Mouse (Mus musculus) stomach, postnatal 0 days (tissue): Measurements from ENCODE around the gene Cd300c. TPM values are rescaled to one million over a fixed set of nuclear protein-coding genes. Genes with fewer than 3 reads are reported as not detected.

Experiments used
- ATAC-seq: fragments of 200-750 bp; cut with Nextera tagmentation; 2 replicates; pipeline ENCODE4 v1.8.0; 2017; ENCODE audit not compliant: low FRiP score, low TSS enrichment
- DNase-seq: peaks from one replicate; pipeline ENCODE4 v3.0.0-alpha.2; 2016; ENCODE audit warnings: low spot score
- H3K27ac ChIP-seq: fragments of 300-500 bp; sonication (generic); replicated peaks from 2 replicates; pipeline ENCODE4 v1.5.1; 2014; ENCODE audit warnings: mild to moderate bottlenecking, control low read depth
- H3K27me3 ChIP-seq: fragments of 300-500 bp; sonication (generic); 2 replicates; pipeline ENCODE4 v1.6.1; 2014; ENCODE audit warnings: low read length; ENCODE audit not compliant: control insufficient read depth, insufficient read depth
- H3K36me3 ChIP-seq: fragments of 300-500 bp; sonication (generic); 2 replicates; pipeline ENCODE4 v1.6.1; 2014; ENCODE audit warnings: low read length, mixed read lengths; ENCODE audit not compliant: control insufficient read depth, insufficient read depth
- H3K4me1 ChIP-seq: fragments of 300-500 bp; sonication (generic); replicated peaks from 2 replicates; pipeline ENCODE4 v1.6.1; 2014; ENCODE audit warnings: antibody characterized with exemption; ENCODE audit not compliant: control insufficient read depth, insufficient read depth
- H3K4me2 ChIP-seq: fragments of 300-500 bp; sonication (generic); replicated peaks from 2 replicates; pipeline ENCODE4 v1.6.1; 2014; ENCODE audit warnings: low read depth, mild to moderate bottlenecking, control low read depth, moderate library complexity
- H3K4me3 ChIP-seq: fragments of 300-500 bp; sonication (generic); 2 replicates; pipeline ENCODE4 v1.5.1; 2014; ENCODE audit warnings: low read depth, low read length, control low read depth
- H3K9ac ChIP-seq: fragments of 300-500 bp; sonication (generic); 2 replicates; pipeline ENCODE4 v1.6.1; 2014; ENCODE audit warnings: mild to moderate bottlenecking, low read length, control low read depth, mixed read lengths
- H3K9me3 ChIP-seq: fragments of 300-500 bp; sonication (generic); 2 replicates; pipeline ENCODE4 v1.6.1; 2016; ENCODE audit warnings: low read length; ENCODE audit not compliant: control insufficient read depth
- CTCF ChIP-seq: IDR thresholded peaks from 2 replicates; pipeline ENCODE4 v1.5.1; 2016; ENCODE audit warnings: antibody characterized with exemption, low read depth, mild to moderate bottlenecking, moderate library complexity
- EP300 ChIP-seq: optimal IDR thresholded peaks from 2 replicates; pipeline ENCODE3; 2016; ENCODE audit warnings: antibody characterized with exemption
- WGBS: fragments of 180-500 bp; shearing (Covaris S2); extraction: QIAGEN DNeasy Blood & Tissue Kit; methylation state at CpG from one replicate; pipeline ENCODE4 v1.1.7; 2014; 5-methylcytosine and 5-hydroxymethylcytosine counted together
- polyA plus RNA-seq: library from polyadenylated mRNA; unstranded; fragments of >200 nt; fragmentation: Nextera tagmentation; extraction: Ambion mirVana; gene quantifications from 2 replicates; pipeline ENCODE4 v1.2.1, GENCODE M21; 2015

The Cd300c gene
- polyA plus RNA-seq, 1 experiment from 2014 or later, result not detected

DNA sequence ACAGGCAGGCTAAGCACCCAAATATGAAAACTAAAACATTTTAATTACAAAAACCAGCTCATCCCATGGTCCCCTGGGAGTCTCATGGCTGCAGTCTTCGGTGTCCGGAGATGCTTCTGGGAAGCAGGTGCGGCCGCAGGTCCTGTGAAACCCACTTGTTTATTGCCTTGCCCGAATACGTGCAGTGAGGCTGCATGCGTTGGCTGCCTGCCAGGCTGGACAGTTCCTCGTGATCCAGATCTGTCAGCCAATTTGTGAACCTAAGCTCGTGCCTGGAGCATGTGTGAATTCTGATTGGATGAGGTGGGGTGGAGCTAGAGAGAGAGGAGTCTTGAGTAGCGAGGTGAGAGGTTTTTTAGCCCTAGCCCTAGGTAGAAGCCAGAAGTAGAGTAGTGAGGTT is 3.8 kb upstream of the Cd300c start:
- WGBS, result 71% methylated on average over 10 of the region's 10 CpGs

DNA sequence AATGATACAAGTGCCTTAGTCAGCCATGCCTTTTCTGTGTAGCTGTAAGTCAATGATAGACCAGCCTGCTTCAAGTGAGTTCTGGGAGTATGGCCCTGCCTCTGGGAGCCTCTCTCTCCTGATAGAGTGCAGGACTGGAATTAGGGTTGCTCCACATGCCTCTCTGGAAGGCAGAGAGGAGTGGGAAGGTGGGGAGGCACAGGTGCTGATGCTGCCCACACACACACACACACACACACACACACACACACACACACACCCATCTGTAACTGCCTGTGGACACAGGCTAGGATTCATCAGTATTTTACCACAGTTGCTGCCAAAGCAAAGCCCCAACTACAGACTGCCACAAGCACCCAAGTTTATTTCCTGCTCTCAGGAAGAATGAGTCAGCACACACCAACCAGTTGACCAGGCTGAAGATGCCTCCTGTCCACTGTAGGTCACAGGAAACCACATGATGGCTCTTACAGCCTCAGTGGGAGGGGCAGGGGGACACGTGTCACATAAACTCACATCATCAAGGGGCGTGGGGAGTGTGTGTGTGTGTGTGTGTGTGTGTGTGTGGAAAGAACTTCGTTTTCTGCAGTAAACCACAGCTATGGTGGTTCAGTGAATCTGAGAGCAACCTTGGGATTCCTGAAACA is 3.7 kb downstream of the Cd300c start:
- WGBS, result 41% methylated on average over 3 of the region's 3 CpGs
- DNase-seq, result peak; percentile 6
- Histone ChIP-seq H3K27ac (no peak overlapping the region), H3K36me3 (no peaks in the 10 kb centered on the region), H3K9me3 (no peaks in the 10 kb centered on the region), H3K4me1 (no peaks in the 10 kb centered on the region), H3K4me3 (no peak overlapping the region), H3K27me3 (no peaks in the 10 kb centered on the region), H3K4me2 (no peak overlapping the region), H3K9ac (no peak overlapping the region)
- no peak for TF ChIP-seq CTCF
- TF ChIP-seq EP300, result no peak
- ATAC-seq, result no peak

More for the DNA sequence above, 3.8 kb upstream of the Cd300c start:
- no peak overlapping the region for H3K27ac ChIP-seq
- DNase-seq (no peak), ATAC-seq (no peak)
- no peaks in the 10 kb centered on the region for H3K9me3 ChIP-seq
- no peak overlapping the region for H3K4me3 ChIP-seq
- no peaks in the 10 kb centered on the region for H3K4me1 ChIP-seq
- H3K36me3 ChIP-seq, result no peaks in the 10 kb centered on the region
- no peaks in the 10 kb centered on the region for H3K27me3 ChIP-seq
- no peak overlapping the region for H3K4me2 ChIP-seq
- TF ChIP-seq EP300 (no peak), CTCF (no peak)
- H3K9ac ChIP-seq, result no peak overlapping the region

DNA sequence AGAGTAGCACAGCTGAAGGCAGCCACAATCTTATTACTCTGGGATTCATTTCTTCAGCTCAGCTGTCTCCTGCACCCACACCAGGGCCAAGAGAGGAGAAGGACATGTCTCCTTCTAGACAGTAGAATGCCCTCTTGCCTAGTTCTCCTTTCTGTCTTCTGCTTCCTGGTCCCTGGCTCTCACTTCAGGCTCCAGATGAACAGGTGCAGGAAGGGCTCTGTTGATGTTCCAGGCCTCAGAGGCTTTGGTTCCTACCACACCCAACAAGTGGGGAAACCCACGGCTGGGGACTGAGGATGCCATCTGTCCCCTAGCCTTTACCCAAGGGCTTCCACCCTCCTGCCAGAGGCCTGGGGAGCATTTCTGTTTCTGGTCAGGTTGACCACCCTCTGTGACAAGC is 8.6 kb downstream of the Cd300c start:
- H3K4me3 ChIP-seq, result no peak overlapping the region
- H3K4me2 ChIP-seq, result no peak overlapping the region
- ATAC-seq (no peak), DNase-seq (peak; percentile 10)
- 50% methylated on average over 1 of the region's 1 CpGs for WGBS
- no peaks in the 10 kb centered on the region for H3K36me3 ChIP-seq
- H3K4me1 ChIP-seq, result no peaks in the 10 kb centered on the region
- no peak overlapping the region for H3K27ac ChIP-seq
- H3K9ac ChIP-seq, result no peak overlapping the region
- TF ChIP-seq CTCF (no peak), EP300 (no peak)
- H3K9me3 ChIP-seq, result no peaks in the 10 kb centered on the region
- H3K27me3 ChIP-seq, result no peaks in the 10 kb centered on the region

DNA sequence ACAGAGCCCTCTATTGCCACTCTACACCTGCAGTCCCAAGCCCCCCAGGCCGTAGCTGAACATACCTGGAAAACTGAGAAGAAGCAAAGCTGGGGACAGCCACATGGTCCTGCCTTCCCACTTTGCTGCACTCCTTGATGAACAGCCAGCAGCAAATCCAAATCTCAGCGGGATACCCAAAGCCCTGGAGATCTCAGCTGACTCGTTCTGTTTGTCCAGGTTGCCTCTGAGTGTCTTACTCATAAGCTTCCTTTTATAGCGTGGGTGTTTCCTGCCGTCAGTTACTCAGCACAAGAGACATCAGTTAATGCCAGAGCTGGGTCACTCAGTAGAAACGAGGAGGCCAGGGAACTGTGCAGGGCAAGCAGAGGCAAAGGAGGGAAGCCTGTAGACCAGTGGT is 34.8 kb downstream of the Cd300c start, which contains the start of gene Cd300lb:
Cd300lb (minus strand) TSS at position 243 of the 400 bp plus-strand sequence.
- Histone ChIP-seq H3K4me2 (no peak within 1 kb of the TSS), H3K27me3 (no peaks in the 10 kb centered on the region), H3K9ac (no peak within 1 kb of the TSS), H3K36me3 (no peaks in the 10 kb centered on the region), H3K4me1 (no peaks in the 10 kb centered on the region), H3K9me3 (no peaks in the 10 kb centered on the region), H3K27ac (no peak within 1 kb of the TSS), H3K4me3 (no peak within 1 kb of the TSS)
- no peak for DNase-seq
- no peak for ATAC-seq
- 35% methylated on average over 6 of the region's 6 CpGs for WGBS
- TF ChIP-seq EP300 (no peak), CTCF (no peak)

DNA sequence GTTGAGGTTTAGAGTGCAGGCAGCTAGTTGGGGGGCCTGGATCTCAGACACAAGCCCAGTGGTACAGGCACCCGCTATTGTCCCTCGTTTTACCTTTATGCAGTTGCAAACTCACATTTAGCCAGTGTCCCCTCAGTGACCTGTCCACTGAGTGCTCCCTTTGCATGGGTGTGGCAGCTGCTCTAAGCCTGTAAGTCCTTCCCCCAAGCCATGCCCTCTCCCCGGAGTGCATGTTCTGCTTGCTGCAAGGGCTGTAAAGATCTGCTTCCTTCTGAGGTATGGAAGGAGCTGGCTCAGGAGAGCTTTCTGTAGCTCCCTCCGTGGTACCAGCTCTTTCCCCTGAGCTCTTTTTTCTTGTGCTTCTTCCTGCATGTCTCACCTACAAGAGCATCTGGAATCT is 35.4 kb downstream of the Cd300c start:
- no peak for TF ChIP-seq EP300
- WGBS, result 52% methylated on average over 4 of the region's 4 CpGs
- no peaks in the 10 kb centered on the region for H3K36me3 ChIP-seq
- H3K27ac ChIP-seq, result no peak overlapping the region
- H3K9ac ChIP-seq, result no peak overlapping the region
- H3K27me3 ChIP-seq, result no peaks in the 10 kb centered on the region
- DNase-seq, result no peak
- no peak for ATAC-seq
- H3K9me3 ChIP-seq, result no peaks in the 10 kb centered on the region
- H3K4me1 ChIP-seq, result no peaks in the 10 kb centered on the region
- H3K4me3 ChIP-seq, result no peak overlapping the region
- no peak overlapping the region for H3K4me2 ChIP-seq

DNA sequence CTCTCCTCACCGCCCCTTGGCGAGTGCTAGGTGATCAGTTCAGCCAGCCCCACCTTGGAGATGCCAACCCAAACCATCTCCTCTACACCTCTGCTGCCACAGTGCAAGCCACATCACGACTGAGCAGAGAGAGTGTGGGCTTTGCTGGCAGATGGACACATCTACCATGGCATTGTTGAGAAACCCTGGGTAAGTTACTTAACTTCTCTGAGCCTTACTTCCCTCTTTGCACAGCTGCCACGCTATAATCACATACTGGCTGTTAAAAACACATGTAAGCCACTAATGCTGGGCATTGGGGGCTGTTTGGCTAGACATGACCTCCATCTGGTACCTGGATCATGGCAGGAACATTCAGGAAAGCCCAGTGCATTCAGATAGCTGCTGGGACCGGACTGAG is 37.9 kb downstream of the Cd300c start:
- 78% methylated on average over 5 of the region's 5 CpGs for WGBS
- TF ChIP-seq EP300 (no peak), CTCF (no peak)
- no peaks in the 10 kb centered on the region for H3K9me3 ChIP-seq
- H3K4me1 ChIP-seq, result no peaks in the 10 kb centered on the region
- no peak for DNase-seq
- no peaks in the 10 kb centered on the region for H3K36me3 ChIP-seq
- no peak for ATAC-seq
- no peak overlapping the region for H3K4me3 ChIP-seq
- no peak overlapping the region for H3K4me2 ChIP-seq
- no peak overlapping the region for H3K9ac ChIP-seq
- no peak overlapping the region for H3K27ac ChIP-seq
- H3K27me3 ChIP-seq, result no peaks in the 10 kb centered on the region
